Mouse (Mus musculus) CH12.LX (cell line): ENCODE results near the gene Chst11. TPM values are rescaled to one million over a fixed set of nuclear protein-coding genes. Genes with fewer than 3 reads are reported as not detected.
"Not testable (repeated sequence)": the region's sequence is repeated elsewhere in the genome, so short reads cannot be mapped to it uniquely, and the experiment has no call there.

Experiments used
- DNase-seq: peaks from one replicate; pipeline ENCODE4 v3.0.0-alpha.2; 2013; ENCODE audit errors: extremely low read depth
- H3K27ac ChIP-seq: 2 replicates; pipeline ENCODE4 v1.5.1; 2012; ENCODE audit warnings: low read depth, mild to moderate bottlenecking, control low read depth, moderate library complexity; ENCODE audit not compliant: insufficient read depth
- H3K27me3 ChIP-seq: replicated peaks from 2 replicates; pipeline ENCODE3; 2012; ENCODE audit warnings: inconsistent platforms
- H3K36me3 ChIP-seq, 2 experiments: replicated peaks in 1 of 2; 2 replicates each; pipeline versions ENCODE3 to v1.6.1; 2012; ENCODE audit warnings: inconsistent platforms in 1 of 2, low read length in 1 of 2, mild to moderate bottlenecking in 1 of 2, mixed read lengths in 1 of 2, moderate library complexity in 1 of 2; ENCODE audit not compliant: control insufficient read depth in 1 of 2, insufficient read depth in 1 of 2
- H3K4me1 ChIP-seq, 2 experiments: 2 replicates each; pipeline ENCODE4 v1.6.1; 2012; ENCODE audit warnings: inconsistent platforms in 1 of 2, moderate library complexity in 1 of 2; ENCODE audit not compliant: insufficient read depth in 2 of 2, control insufficient read depth in 1 of 2
- H3K4me2 ChIP-seq: 2 replicates; pipeline ENCODE4 v1.6.1; 2012; ENCODE audit warnings: low read depth, mild to moderate bottlenecking, control low read depth; ENCODE audit not compliant: poor library complexity, insufficient read depth, severe bottlenecking
- H3K4me3 ChIP-seq, 3 experiments: fragments of 150-350 bp in 1 of 3; sonication (generic) in 1 of 3; replicated peaks in 1 of 3; 2 replicates each; pipeline versions ENCODE3 to v1.5.1; 2011 to 2012; ENCODE audit warnings: low read depth in 2 of 3, low read length in 2 of 3, mild to moderate bottlenecking in 2 of 3, moderate library complexity in 2 of 3, control low read depth in 1 of 3, improper control_type of control experiment in 1 of 3, inconsistent platforms in 1 of 3, mixed read lengths in 1 of 3; ENCODE audit not compliant: poor library complexity in 1 of 3
- H3K79me2 ChIP-seq: replicated peaks from 2 replicates; pipeline ENCODE4 v1.6.1; 2012; ENCODE audit warnings: mild to moderate bottlenecking, moderate library complexity; ENCODE audit not compliant: control insufficient read depth, poor library complexity, insufficient read depth, severe bottlenecking; ENCODE audit errors: extremely low read depth
- H3K9ac ChIP-seq: 2 replicates; pipeline ENCODE4 v1.6.1; 2012; ENCODE audit warnings: low read depth, mild to moderate bottlenecking, control low read depth, moderate library complexity; ENCODE audit not compliant: insufficient read depth
- H3K9me3 ChIP-seq: replicated peaks from 2 replicates; pipeline ENCODE3; 2012; ENCODE audit warnings: low read length, inconsistent platforms, mixed read lengths
- CHD2 ChIP-seq: IDR thresholded peaks from 2 replicates; pipeline ENCODE4 v1.6.1; 2011; ENCODE audit warnings: low read length, improper control_type of control experiment
- ELF1 ChIP-seq: IDR thresholded peaks from 2 replicates; pipeline ENCODE4 v1.6.1; 2014; ENCODE audit warnings: low read depth, mild to moderate bottlenecking, inconsistent platforms, low read length, improper control_type of control experiment
- EP300 ChIP-seq: IDR thresholded peaks from 2 replicates; pipeline ENCODE4 v1.6.1; 2011; ENCODE audit warnings: low read length, improper control_type of control experiment
- GABPA ChIP-seq: IDR thresholded peaks from 2 replicates; pipeline ENCODE4 v1.6.1; 2012; ENCODE audit warnings: low read depth, low read length, improper control_type of control experiment, inconsistent platforms; ENCODE audit not compliant: insufficient replicate concordance
- JUN ChIP-seq: IDR thresholded peaks from 2 replicates; pipeline ENCODE4 v1.6.1; 2011; ENCODE audit warnings: low read depth, mild to moderate bottlenecking, low read length, improper control_type of control experiment, moderate library complexity; ENCODE audit not compliant: insufficient read depth
- MXI1 ChIP-seq: IDR thresholded peaks from 2 replicates; pipeline ENCODE4 v1.6.1; 2011; ENCODE audit warnings: mild to moderate bottlenecking, low read depth, low read length, improper control_type of control experiment
- MYC ChIP-seq: IDR thresholded peaks from 2 replicates; pipeline ENCODE4 v1.6.1; 2011; ENCODE audit warnings: low read depth, mild to moderate bottlenecking, improper control_type of control experiment, low read length
- NELFE ChIP-seq: IDR thresholded peaks from 2 replicates; pipeline ENCODE4 v1.6.1; 2011; ENCODE audit warnings: low read depth, low read length, improper control_type of control experiment
- NRF1 ChIP-seq: IDR thresholded peaks from 2 replicates; pipeline ENCODE4 v1.6.1; 2014; ENCODE audit warnings: low read depth, mild to moderate bottlenecking, inconsistent platforms, low read length, improper control_type of control experiment, moderate library complexity
- PAX5 ChIP-seq: IDR thresholded peaks from 2 replicates; pipeline ENCODE4 v1.6.1; 2012; ENCODE audit warnings: low read length, inconsistent platforms, mixed read lengths
- SIN3A ChIP-seq: IDR thresholded peaks from 2 replicates; pipeline ENCODE4 v1.6.1; 2012; ENCODE audit warnings: low read length, improper control_type of control experiment, inconsistent platforms
- SMC3 ChIP-seq: IDR thresholded peaks from 2 replicates; pipeline ENCODE4 v1.6.1; 2011; ENCODE audit warnings: low read depth, low read length, improper control_type of control experiment
- TBP ChIP-seq: conservative IDR thresholded peaks from 2 replicates; pipeline ENCODE4 v1.6.1; 2011; ENCODE audit warnings: low read depth, low read length, improper control_type of control experiment
- USF1 ChIP-seq: IDR thresholded peaks from 2 replicates; pipeline ENCODE4 v1.6.1; 2014; ENCODE audit warnings: low read depth, mild to moderate bottlenecking, inconsistent platforms, low read length, improper control_type of control experiment
- USF2 ChIP-seq: conservative IDR thresholded peaks from 2 replicates; pipeline ENCODE4 v1.6.1; 2011; ENCODE audit warnings: low read depth, low read length, improper control_type of control experiment
- ZC3H11A ChIP-seq: IDR thresholded peaks from 2 replicates; pipeline ENCODE4 v1.6.1; 2012; ENCODE audit warnings: low read depth, mild to moderate bottlenecking, inconsistent platforms, low read length, improper control_type of control experiment
- ZKSCAN1 ChIP-seq: IDR thresholded peaks from 2 replicates; pipeline ENCODE4 v1.6.1; 2012; ENCODE audit warnings: low read depth, inconsistent platforms, low read length, improper control_type of control experiment, borderline replicate concordance
- ZMIZ1 ChIP-seq: IDR thresholded peaks from 2 replicates; pipeline ENCODE4 v1.6.1; 2012; ENCODE audit warnings: low read depth, mild to moderate bottlenecking, inconsistent platforms, low read length, improper control_type of control experiment
- dilution Hi-C: fragments of 300-500 bp; cut with MboI; formaldehyde crosslinking; loops from 2 replicates; pipeline ENCODE4 v1.14.3; 2020; ENCODE audit warnings: low sequenced_read_pairs; ENCODE audit not compliant: extremely low pct_unique_long_range_greater_than_20kb, extremely low pct_ligation_motif_present
- in situ Hi-C: fragments of 300-500 bp; cut with MboI; formaldehyde crosslinking; loops from 3 replicates; pipeline ENCODE4 v1.14.3; 2019; ENCODE audit warnings: low sequenced_read_pairs, low pct_ligation_motif_present, low pct_unique_long_range_greater_than_20kb, mixed read lengths
- polyA plus RNA-seq: library from polyadenylated mRNA; unstranded; fragments of >175 nt; gene quantifications from 2 replicates; pipeline ENCODE4 v1.2.1, GENCODE M21; 2012; ENCODE audit warnings: low read depth; ENCODE audit not compliant: insufficient read length
- total RNA-seq, 2 experiments: library from RNA; depleted of rRNA; stranded (reverse); fragments of 300-350 nt in 1 of 2; fragments of >200 nt in 1 of 2; gene quantifications; 2 replicates each; pipeline ENCODE4 v1.2.3; 2012 to 2014

Gene Chst11
- total and polyA plus RNA-seq, 3 experiments: 3.6 to 5.3 (median 4.5) TPM

DNA sequence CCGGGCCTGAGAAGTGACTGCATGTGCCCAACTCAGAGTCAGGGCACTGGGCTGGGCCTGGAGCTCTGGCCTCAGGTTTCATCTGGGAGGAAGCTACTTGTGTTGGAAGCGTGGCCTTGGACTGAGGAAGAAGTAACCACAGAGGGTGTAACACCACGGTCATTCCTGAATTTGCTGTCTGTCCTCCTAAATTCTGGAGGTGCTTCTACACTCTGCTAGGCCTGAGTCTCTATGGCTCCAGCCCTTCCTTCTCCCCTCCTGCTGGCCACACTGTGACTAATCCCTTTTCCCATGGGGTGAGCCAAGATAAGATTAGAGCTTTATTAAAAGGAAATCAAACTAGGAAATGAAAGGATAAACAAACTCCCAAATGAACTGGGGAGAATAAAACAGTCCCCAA, 133.3 kb downstream of the Chst11 start:
- dilution Hi-C loops (no loop called here), in situ Hi-C loops (no loop called here)
- H3K4me3 ChIP-seq: no peak overlapping the region
- peaks cover 0 to 2% of the 10 kb centered on the region in 2 experiments for H3K36me3 ChIP-seq
- no peaks in the 10 kb centered on the region for H3K4me1 ChIP-seq
- H3K4me2 ChIP-seq: no peak overlapping the region
- H3K9me3 ChIP-seq: peaks cover 5% of the 10 kb centered on the region
- H3K9ac ChIP-seq: no peak overlapping the region
- H3K27me3 ChIP-seq: no peaks in the 10 kb centered on the region
- TF ChIP-seq MXI1 (no peak), USF1 (no peak), MYC (no peak)
- H3K27ac ChIP-seq: no peak overlapping the region
- no peak for DNase-seq
- no peaks in the 10 kb centered on the region for H3K79me2 ChIP-seq

- no peak for TF ChIP-seq PAX5
- no peak for TF ChIP-seq ZKSCAN1
- TF ChIP-seq CHD2: no peak
- in situ Hi-C loops: no loop called here
- H3K36me3 ChIP-seq: peaks cover 0 to 2% of the 10 kb centered on the region in 2 experiments
Measured at GRCm38 (mm10) chr10:83119016-83119415, 133.7 kb downstream of the Chst11 start.

GRCm38 (mm10) chr10:83119461-83119860, 134.2 kb downstream of the Chst11 start:
- dilution Hi-C loops, H3K27ac ChIP-seq, H3K36me3 ChIP-seq, DNase-seq, H3K79me2 ChIP-seq, H3K27me3 ChIP-seq, H3K4me2 ChIP-seq, H3K4me3 ChIP-seq, in situ Hi-C loops, H3K9me3 ChIP-seq, H3K9ac ChIP-seq, H3K4me1 ChIP-seq: not testable (repeated sequence)

More at GRCm38 (mm10) chr10:83119016-83119415, 133.7 kb downstream of the Chst11 start:
- no peak for DNase-seq
- H3K4me2 ChIP-seq: no peak overlapping the region
- no peaks in the 10 kb centered on the region for H3K4me1 ChIP-seq
- H3K27me3 ChIP-seq: no peaks in the 10 kb centered on the region
- peaks cover 5% of the 10 kb centered on the region for H3K9me3 ChIP-seq
- no peak overlapping the region for H3K27ac ChIP-seq
- H3K9ac ChIP-seq: no peak overlapping the region
- dilution Hi-C loops: no loop called here
- H3K4me3 ChIP-seq: no peak overlapping the region
- H3K79me2 ChIP-seq: no peaks in the 10 kb centered on the region

DNA sequence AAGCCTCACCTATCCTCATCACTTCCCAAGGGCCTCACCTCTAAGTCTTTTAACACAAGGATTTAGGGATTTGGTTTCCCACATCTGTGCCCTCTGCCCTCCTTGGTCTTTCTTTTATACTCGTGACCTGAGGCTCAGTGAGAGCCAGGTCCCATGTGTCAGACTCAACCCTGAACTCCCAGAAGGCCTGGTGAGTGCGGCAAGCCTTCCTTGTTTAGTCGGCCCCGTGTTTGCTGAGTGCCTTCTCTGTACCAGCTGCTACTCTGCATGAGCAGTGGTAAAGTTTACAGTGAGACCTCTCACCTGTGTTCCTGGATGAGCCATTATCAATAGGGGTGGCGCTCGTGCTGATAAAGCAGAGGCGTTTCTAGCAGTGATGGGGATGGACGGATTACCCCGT, 134.6 kb downstream of the Chst11 start:
- Histone ChIP-seq H3K27ac (no peak overlapping the region), H3K79me2 (no peaks in the 10 kb centered on the region)
- dilution Hi-C loops: no loop called here
- TF ChIP-seq PAX5: no peak
- TF ChIP-seq ZMIZ1: no peak
- TF ChIP-seq NRF1: no peak
- no peak for TF ChIP-seq SIN3A
- TF ChIP-seq EP300: no peak
- no peak for TF ChIP-seq ZC3H11A
- TF ChIP-seq ELF1: no peak
- TF ChIP-seq JUN: no peak
- no peak for TF ChIP-seq CHD2
- no peak for TF ChIP-seq TBP
- TF ChIP-seq MYC: no peak
- no peak for TF ChIP-seq USF2
- TF ChIP-seq SMC3: no peak
- TF ChIP-seq NELFE: no peak
- TF ChIP-seq GABPA: no peak
- no peak for TF ChIP-seq MXI1
- TF ChIP-seq, all 38 proteins: peak for 0
- Histone ChIP-seq H3K4me2 (no peak overlapping the region), H3K27me3 (no peaks in the 10 kb centered on the region), H3K4me3 (no peak overlapping the region), H3K9ac (no peak overlapping the region), H3K4me1 (no peaks in the 10 kb centered on the region), H3K36me3 (peaks cover 0 to 2% of the 10 kb centered on the region in 2 experiments), H3K9me3 (peaks cover 5% of the 10 kb centered on the region)
- in situ Hi-C loops: no loop called here
- DNase-seq: no peak
